Mouse (Mus musculus) limb, embryonic 14.5 days (tissue): ENCODE measurements around the gene Cers3. TPM values are rescaled to one million over a fixed set of nuclear protein-coding genes. Genes with fewer than 3 reads are reported as not detected.

Experiments
- ATAC-seq: fragments of 200-750 bp; cut with Nextera tagmentation; 2 replicates; pipeline ENCODE4 v1.8.0; 2017; ENCODE audit warnings: low read depth, moderate number of reproducible peaks, moderate TSS enrichment; ENCODE audit not compliant: low FRiP score
- DNase-seq: peaks from one replicate; pipeline ENCODE4 v3.0.0-alpha.2; 2015; ENCODE audit warnings: low spot score
- H3K27ac ChIP-seq: fragments of 300-500 bp; sonication (generic); replicated peaks from 2 replicates; pipeline ENCODE4 v1.5.1; 2014; ENCODE audit warnings: low read depth, mild to moderate bottlenecking, low read length, moderate library complexity, mixed read lengths
- H3K27me3 ChIP-seq: fragments of 300-500 bp; sonication (generic); 2 replicates; pipeline ENCODE4 v1.6.1; 2014; ENCODE audit warnings: low read length, mixed read lengths; ENCODE audit not compliant: control insufficient read depth, insufficient read depth
- H3K36me3 ChIP-seq: fragments of 300-500 bp; sonication (generic); 2 replicates; pipeline ENCODE4 v1.6.1; 2014; ENCODE audit warnings: mild to moderate bottlenecking, low read length, moderate library complexity, mixed read lengths; ENCODE audit not compliant: control insufficient read depth, insufficient read depth
- H3K4me1 ChIP-seq: fragments of 300-500 bp; sonication (generic); 2 replicates; pipeline ENCODE4 v1.6.1; 2014; ENCODE audit warnings: antibody characterized with exemption, low read length, mixed read lengths; ENCODE audit not compliant: control insufficient read depth, insufficient read depth
- H3K4me2 ChIP-seq: fragments of 300-500 bp; sonication (generic); replicated peaks from 2 replicates; pipeline ENCODE4 v1.6.1; 2014; ENCODE audit warnings: low read depth, mild to moderate bottlenecking, low read length, moderate library complexity; ENCODE audit not compliant: severe bottlenecking
- H3K4me3 ChIP-seq: fragments of 300-500 bp; sonication (generic); replicated peaks from 2 replicates; pipeline ENCODE4 v1.5.1; 2014; ENCODE audit warnings: low read length
- H3K9ac ChIP-seq: fragments of 300-500 bp; sonication (generic); 2 replicates; pipeline ENCODE4 v1.6.1; 2014; ENCODE audit warnings: mild to moderate bottlenecking, low read depth, low read length, moderate library complexity; ENCODE audit not compliant: severe bottlenecking
- H3K9me3 ChIP-seq: fragments of 300-500 bp; sonication (generic); 2 replicates; pipeline ENCODE4 v1.6.1; 2016; ENCODE audit warnings: low read length; ENCODE audit not compliant: control insufficient read depth
- POLR2A ChIP-seq: fragments of 200-500 bp; IDR thresholded peaks from 2 replicates; pipeline ENCODE4 v1.8.0; 2012; ENCODE audit warnings: inconsistent platforms, mild to moderate bottlenecking, moderate library complexity, borderline replicate concordance; ENCODE audit not compliant: insufficient read depth, insufficient read length; ENCODE audit errors: extremely low read depth
- WGBS: fragments of 180-500 bp; shearing (Covaris S2); extraction: QIAGEN DNeasy Blood & Tissue Kit; methylation state at CpG from one replicate; pipeline ENCODE4 v1.1.7; 2014; 5-methylcytosine and 5-hydroxymethylcytosine counted together
- polyA plus RNA-seq, 2 experiments: library from polyadenylated mRNA; depleted of rRNA in 1 of 2; stranded (reverse) in 1 of 2; unstranded in 1 of 2; fragments of >200 nt; fragmentation: Nextera tagmentation in 1 of 2; extraction: Ambion mirVana in 1 of 2; gene quantifications; 2 replicates each; pipeline versions ENCODE4 v1.2.1 to v1.2.3; 2012 to 2014

Gene Cers3
- polyA plus RNA-seq, 2 experiments = 4.4 to 12.0 TPM

DNA sequence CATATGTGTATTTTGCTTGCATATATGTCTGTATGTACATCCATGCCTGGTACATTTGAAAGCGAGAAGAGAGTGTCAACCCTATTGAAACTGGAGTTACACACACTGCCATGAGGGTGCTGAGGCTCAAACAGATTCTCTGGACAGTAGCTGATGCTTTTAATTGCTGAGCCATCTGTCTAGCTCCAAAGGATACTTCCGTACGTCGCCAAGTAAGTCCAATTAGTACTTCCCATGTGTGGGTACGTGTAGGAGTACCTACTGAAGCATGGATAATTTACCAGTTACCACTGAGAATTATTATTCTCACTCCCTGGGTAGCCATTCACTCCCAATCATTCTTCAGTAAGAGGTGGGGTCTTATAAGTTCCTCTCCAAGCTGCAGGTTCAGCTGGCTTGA is 115.9 kb downstream of the Cers3 start:
- 79% methylated on average over 5 of the region's 5 CpGs for WGBS
- Histone ChIP-seq H3K27ac (no peak overlapping the region), H3K9me3 (no peaks in the 10 kb centered on the region), H3K4me1 (0 out of 2 replicates have a peak, but pooled peaks cover 9% of the 10 kb centered on the region), H3K36me3 (peaks cover 8% of the 10 kb centered on the region; the same call in 1 of the 2 replicates), H3K9ac (no peak overlapping the region), H3K4me2 (no peak overlapping the region), H3K4me3 (no peak overlapping the region), H3K27me3 (no peaks in the 10 kb centered on the region)
- no peak for TF ChIP-seq POLR2A
- DNase-seq (no peak), ATAC-seq (no peak)

DNA sequence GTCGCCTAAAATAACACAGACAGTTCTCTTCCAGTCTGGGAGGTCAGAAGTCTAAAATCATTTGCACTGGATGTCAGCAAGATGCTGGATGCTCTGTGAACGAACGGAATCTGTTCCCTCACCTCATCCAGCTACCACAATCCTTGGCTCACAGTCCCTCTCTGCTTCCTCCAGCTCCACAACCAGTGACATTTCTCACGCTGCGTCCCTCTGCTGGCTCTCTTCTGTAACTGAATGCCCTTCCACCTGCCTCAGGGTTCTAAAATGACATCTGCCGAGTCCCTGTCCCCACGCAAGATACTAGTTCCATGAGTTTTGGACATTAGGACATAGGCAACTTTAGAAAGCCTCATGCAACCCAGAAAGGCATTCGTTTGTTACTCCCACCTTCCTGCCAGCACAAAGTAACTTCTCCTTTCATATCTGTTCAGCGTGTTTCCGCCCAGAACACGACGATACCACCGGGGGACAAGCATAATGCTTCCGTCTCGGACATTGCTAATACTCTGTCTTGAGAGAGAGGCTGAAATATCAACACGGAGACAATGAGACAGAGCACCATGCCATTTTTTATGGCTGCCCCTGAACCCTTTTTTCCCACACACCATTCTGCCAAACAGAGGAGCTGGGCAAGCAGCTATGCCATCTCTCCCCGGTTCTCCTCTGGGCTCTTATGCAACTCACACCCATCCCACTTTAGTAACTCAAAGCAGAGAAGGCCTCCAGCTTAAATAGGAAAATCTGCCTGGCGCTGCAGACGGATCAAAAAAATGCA is 123.8 kb downstream of the Cers3 start:
- 0 out of 2 replicates have a peak overlapping the region, but pooled peaks have one; percentile 3 for H3K4me2 ChIP-seq
- WGBS = 71% methylated on average over 19 of the region's 19 CpGs
- ATAC-seq (no peak), DNase-seq (no peak)
- 0 out of 2 replicates have a peak, but pooled peaks cover 4% of the 10 kb centered on the region for H3K36me3 ChIP-seq
- no peak overlapping the region for H3K4me3 ChIP-seq
- H3K4me1 ChIP-seq = peaks cover 35% of the 10 kb centered on the region
- no peak for TF ChIP-seq POLR2A
- no peaks in the 10 kb centered on the region for H3K27me3 ChIP-seq
- H3K9me3 ChIP-seq = no peaks in the 10 kb centered on the region
- H3K27ac ChIP-seq = peak overlapping the region; percentile 68
- peak overlapping the region; percentile 31; the same call in 1 of the 2 replicates for H3K9ac ChIP-seq

DNA sequence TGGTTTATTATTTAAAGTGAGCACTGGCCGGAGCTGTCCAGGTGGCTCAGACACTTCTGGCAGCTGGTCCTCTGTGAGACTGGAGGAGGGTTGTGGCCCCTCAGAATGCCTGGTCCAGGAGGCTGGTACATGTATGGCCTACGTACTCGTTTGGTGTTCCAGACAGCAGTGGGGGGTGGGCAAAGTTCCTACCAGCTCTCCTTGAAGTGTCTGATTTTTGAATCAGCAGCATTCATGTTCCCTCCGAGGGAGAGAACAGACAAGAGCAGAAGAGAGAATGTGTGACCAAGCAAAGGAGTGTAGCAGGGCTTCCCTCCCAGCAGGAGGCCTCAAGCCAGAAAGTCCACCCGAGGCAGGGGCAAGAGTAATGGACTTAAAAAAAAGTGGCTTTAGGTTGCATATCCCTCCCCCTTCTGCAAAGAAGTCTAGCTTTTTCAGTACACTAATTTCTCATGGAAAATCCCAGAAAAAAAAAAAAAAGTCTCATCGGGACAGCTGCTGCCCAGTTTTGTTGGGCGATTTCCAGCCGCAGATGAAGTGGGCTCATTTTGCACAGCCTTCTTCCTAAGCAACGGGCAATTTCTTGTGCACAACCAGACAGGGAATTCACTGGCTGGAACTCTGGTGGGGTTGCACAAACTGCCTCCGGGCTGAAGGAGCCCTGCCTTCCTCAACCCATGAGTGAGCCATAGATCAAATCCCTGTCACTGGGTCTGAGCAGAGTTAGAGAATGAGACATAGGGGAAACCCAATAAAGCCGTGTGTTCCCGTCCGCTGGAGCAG is 124.6 kb downstream of the Cers3 start:
- no peaks in the 10 kb centered on the region for H3K27me3 ChIP-seq
- no peaks in the 10 kb centered on the region for H3K9me3 ChIP-seq
- 29% methylated on average over 13 of the region's 13 CpGs for WGBS
- no peak overlapping the region for H3K4me3 ChIP-seq
- no peak for TF ChIP-seq POLR2A
- H3K4me1 ChIP-seq = peaks cover 39% of the 10 kb centered on the region
- H3K4me2 ChIP-seq = 0 out of 2 replicates have a peak overlapping the region, but pooled peaks have one; percentile 3
- peak overlapping the region; percentile 31; the same call in 1 of the 2 replicates for H3K9ac ChIP-seq
- H3K27ac ChIP-seq = peak overlapping the region; percentile 68
- H3K36me3 ChIP-seq = 0 out of 2 replicates have a peak, but pooled peaks cover 4% of the 10 kb centered on the region
- DNase-seq = peak; percentile 57
- peak; percentile 64 for ATAC-seq

DNA sequence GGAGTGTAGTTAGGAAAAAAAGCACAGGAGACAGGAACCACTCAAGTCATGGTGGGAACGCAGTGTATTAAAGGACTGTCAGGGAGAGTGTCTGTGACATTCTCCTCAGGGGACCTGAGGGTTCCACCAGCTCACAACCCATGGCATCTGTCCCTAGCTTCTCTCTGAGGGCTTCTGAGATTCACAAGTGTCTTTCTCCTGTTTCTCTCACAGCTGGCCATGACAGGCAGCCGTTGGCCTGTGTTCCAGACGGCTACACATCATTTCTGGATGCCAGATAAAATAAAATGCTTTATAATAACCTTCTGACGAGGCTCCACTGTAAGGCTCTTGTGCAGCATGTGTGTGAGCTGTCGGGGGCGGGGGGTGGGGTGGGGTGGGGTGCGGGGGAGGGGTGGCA is 128.2 kb downstream of the Cers3 start:
- peaks cover 37% of the 10 kb centered on the region for H3K4me1 ChIP-seq
- peak; percentile 24 for DNase-seq
- no peak for TF ChIP-seq POLR2A

DNA sequence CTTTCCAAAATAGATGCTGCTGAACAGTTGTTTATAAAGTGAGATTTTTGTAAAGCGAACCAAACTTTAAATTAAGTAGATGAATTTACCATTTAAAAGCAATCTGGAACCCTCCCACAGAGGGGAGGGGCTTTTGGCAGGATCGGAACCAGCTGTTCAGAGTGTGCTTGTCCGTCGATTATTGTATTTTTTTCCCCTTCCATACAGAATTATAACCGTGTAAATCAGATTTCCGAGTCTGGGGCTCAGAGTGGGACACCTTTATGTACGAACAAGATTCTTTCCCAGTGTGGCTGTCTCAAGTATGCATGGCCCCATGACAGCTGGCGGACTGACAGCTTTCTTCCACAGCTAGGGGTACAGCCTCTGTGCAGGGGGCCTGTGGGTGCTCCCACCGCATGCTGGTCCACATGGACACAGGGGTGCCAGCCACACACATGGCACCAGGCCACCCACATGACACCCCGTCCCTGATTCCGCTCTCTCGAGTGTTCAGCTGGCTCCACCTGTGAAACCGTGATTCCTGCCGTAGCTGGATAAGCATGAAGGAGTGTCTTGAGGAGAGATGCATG is 128.7 kb downstream of the Cers3 start:
- peaks cover 32% of the 10 kb centered on the region for H3K4me1 ChIP-seq
- DNase-seq (peak; percentile 62), ATAC-seq (peak; percentile 63; the same call in 1 of the 2 replicates)
- H3K27me3 ChIP-seq = no peaks in the 10 kb centered on the region
- H3K4me2 ChIP-seq = no peak overlapping the region
- WGBS = 65% methylated on average over 14 of the region's 14 CpGs
- no peaks in the 10 kb centered on the region for H3K36me3 ChIP-seq
- no peak overlapping the region for H3K4me3 ChIP-seq
- 0 out of 2 replicates have a peak, but pooled peaks cover 2% of the 10 kb centered on the region for H3K9me3 ChIP-seq
- H3K27ac ChIP-seq = no peak overlapping the region
- H3K9ac ChIP-seq = no peak overlapping the region
- no peak for TF ChIP-seq POLR2A

More for the DNA sequence above, 128.2 kb downstream of the Cers3 start:
- no peaks in the 10 kb centered on the region for H3K27me3 ChIP-seq
- H3K9ac ChIP-seq = no peak overlapping the region
- H3K4me2 ChIP-seq = no peak overlapping the region
- H3K4me3 ChIP-seq = no peak overlapping the region
- ATAC-seq = peak; percentile 28
- H3K36me3 ChIP-seq = no peaks in the 10 kb centered on the region
- 51% methylated on average over 7 of the region's 7 CpGs for WGBS
- H3K9me3 ChIP-seq = 0 out of 2 replicates have a peak, but pooled peaks cover 2% of the 10 kb centered on the region
- 0 out of 2 replicates have a peak overlapping the region, but pooled peaks have one; percentile 3 for H3K27ac ChIP-seq
